Mouse (Mus musculus): ENCODE measurements at regions not wholly inside any gene's neighbourhood (a gene's known extent, or its start where the extent isn't known, plus 50 kb on each side); places are given as distances from the start of the nearest gene placed in this dataset.

- ATAC-seq (ENCODE audit: insufficient number of reproducible peaks, insufficient read depth, low FRiP score, low TSS enrichment), result no peak
- H3K27ac ChIP-seq, result no peak overlapping the region
- WGBS, result 92% methylated on average over 3 of the region's 3 CpGs
Observed at GRCm38 (mm10) chr10:117510529-117511482, 118.5 kb upstream of the Cpm start.

GRCm38 (mm10) chr10:117510224-117510486 lies 119.1 kb upstream of the Cpm start:
- ATAC-seq (ENCODE audit: insufficient number of reproducible peaks, insufficient read depth, low FRiP score, low TSS enrichment), result no peak
- WGBS, result 84% methylated on average over 2 of the region's 2 CpGs
- Histone ChIP-seq H3K4me2 (replicated peaks) (no peak overlapping the region), H3K4me1 (no peaks in the 10 kb centered on the region), H3K27me3 (no peaks in the 10 kb centered on the region), H3K4me3 (no peak overlapping the region), H3K36me3 (no peaks in the 10 kb centered on the region), H3K27ac (no peak overlapping the region), H3K9me3 (no peaks in the 10 kb centered on the region), H3K9ac (no peak overlapping the region)

More at GRCm38 (mm10) chr10:117510529-117511482, 118.5 kb upstream of the Cpm start:
- Histone ChIP-seq H3K4me3 (no peak overlapping the region), H3K36me3 (no peaks in the 10 kb centered on the region), H3K9ac (no peak overlapping the region), H3K27me3 (no peaks in the 10 kb centered on the region), H3K4me2 (replicated peaks) (no peak overlapping the region), H3K4me1 (no peaks in the 10 kb centered on the region), H3K9me3 (no peaks in the 10 kb centered on the region)

- no peaks in the 10 kb centered on the region for H3K27me3 ChIP-seq
- no peak overlapping the region for H3K9ac ChIP-seq
- no peaks in the 10 kb centered on the region for H3K36me3 ChIP-seq
- WGBS, result 72% methylated on average over 9 of the region's 9 CpGs
- H3K4me1 ChIP-seq, result no peaks in the 10 kb centered on the region
- no peak for ATAC-seq (ENCODE audit: insufficient number of reproducible peaks, insufficient read depth, low FRiP score, low TSS enrichment)
- no peaks in the 10 kb centered on the region for H3K9me3 ChIP-seq
- H3K4me2 ChIP-seq (replicated peaks), result no peak overlapping the region
- H3K27ac ChIP-seq, result no peak overlapping the region
- H3K4me3 ChIP-seq, result no peak overlapping the region
Observed at GRCm38 (mm10) chr10:117509431-117510223, 119.7 kb upstream of the Cpm start.

GRCm38 (mm10) chr10:117506252-117506992 lies 122.9 kb upstream of the Cpm start:
- no peak overlapping the region for H3K9ac ChIP-seq
- WGBS, result 87% methylated on average over 5 of the region's 5 CpGs
- H3K9me3 ChIP-seq, result no peaks in the 10 kb centered on the region
- no peaks in the 10 kb centered on the region for H3K4me1 ChIP-seq
- ATAC-seq (ENCODE audit: insufficient number of reproducible peaks, insufficient read depth, low FRiP score, low TSS enrichment), result no peak
- H3K4me3 ChIP-seq, result no peak overlapping the region
- no peak overlapping the region for H3K4me2 ChIP-seq (replicated peaks)
- H3K27me3 ChIP-seq, result no peaks in the 10 kb centered on the region
- H3K27ac ChIP-seq, result no peak overlapping the region
- H3K36me3 ChIP-seq, result no peaks in the 10 kb centered on the region

- no peaks in the 10 kb centered on the region for H3K4me1 ChIP-seq
- ATAC-seq (ENCODE audit: insufficient number of reproducible peaks, insufficient read depth, low FRiP score, low TSS enrichment), result no peak
- no peak overlapping the region for H3K4me3 ChIP-seq
- no peaks in the 10 kb centered on the region for H3K27me3 ChIP-seq
- no peak overlapping the region for H3K4me2 ChIP-seq (replicated peaks)
- H3K27ac ChIP-seq, result no peak overlapping the region
- no peak overlapping the region for H3K9ac ChIP-seq
- H3K36me3 ChIP-seq, result no peaks in the 10 kb centered on the region
- no peaks in the 10 kb centered on the region for H3K9me3 ChIP-seq
- WGBS, result 80% methylated on average over 4 of the region's 4 CpGs
Observed at GRCm38 (mm10) chr10:117505529-117505928, 123.8 kb upstream of the Cpm start.

GRCm38 (mm10) chr10:117505057-117505456 lies 124.2 kb upstream of the Cpm start:
- Histone ChIP-seq H3K27ac (no peak overlapping the region), H3K9ac (no peak overlapping the region), H3K27me3 (no peaks in the 10 kb centered on the region), H3K36me3 (no peaks in the 10 kb centered on the region), H3K4me1 (no peaks in the 10 kb centered on the region), H3K9me3 (no peaks in the 10 kb centered on the region), H3K4me2 (replicated peaks) (no peak overlapping the region), H3K4me3 (no peak overlapping the region)
- ATAC-seq (ENCODE audit: insufficient number of reproducible peaks, insufficient read depth, low FRiP score, low TSS enrichment), result no peak
- 81% methylated on average over 3 of the region's 3 CpGs for WGBS

GRCm38 (mm10) chr10:117504267-117504902 lies 124.6 kb upstream of the Cpsf6 start:
- Histone ChIP-seq H3K9me3 (no peaks in the 10 kb centered on the region), H3K27ac (no peak overlapping the region), H3K36me3 (no peaks in the 10 kb centered on the region), H3K4me1 (no peaks in the 10 kb centered on the region), H3K27me3 (no peaks in the 10 kb centered on the region), H3K9ac (no peak overlapping the region), H3K4me2 (replicated peaks) (no peak overlapping the region), H3K4me3 (no peak overlapping the region)
- no peak for ATAC-seq (ENCODE audit: insufficient number of reproducible peaks, insufficient read depth, low FRiP score, low TSS enrichment)
- WGBS, result 77% methylated on average over 5 of the region's 5 CpGs

GRCm38 (mm10) chr10:117503222-117504184 lies 123.7 kb upstream of the Cpsf6 start:
- Histone ChIP-seq H3K4me3 (no peak overlapping the region), H3K9me3 (no peaks in the 10 kb centered on the region), H3K27me3 (no peaks in the 10 kb centered on the region), H3K27ac (no peak overlapping the region), H3K9ac (no peak overlapping the region), H3K4me1 (no peaks in the 10 kb centered on the region), H3K4me2 (replicated peaks) (no peak overlapping the region), H3K36me3 (no peaks in the 10 kb centered on the region)
- no peak for ATAC-seq (ENCODE audit: insufficient number of reproducible peaks, insufficient read depth, low FRiP score, low TSS enrichment)
- WGBS, result 73% methylated on average over 22 of the region's 22 CpGs

GRCm38 (mm10) chr10:117502731-117503130 lies 122.9 kb upstream of the Cpsf6 start:
- Histone ChIP-seq H3K9ac (no peak overlapping the region), H3K9me3 (no peaks in the 10 kb centered on the region), H3K4me3 (no peak overlapping the region), H3K36me3 (no peaks in the 10 kb centered on the region), H3K27ac (no peak overlapping the region), H3K4me1 (no peaks in the 10 kb centered on the region), H3K27me3 (no peaks in the 10 kb centered on the region), H3K4me2 (replicated peaks) (no peak overlapping the region)
- 85% methylated on average over 9 of the region's 9 CpGs for WGBS
- no peak for ATAC-seq (ENCODE audit: insufficient number of reproducible peaks, insufficient read depth, low FRiP score, low TSS enrichment)

GRCm38 (mm10) chr10:117502135-117502534 lies 122.3 kb upstream of the Cpsf6 start:
- H3K27ac ChIP-seq, result no peak overlapping the region
- 85% methylated on average over 7 of the region's 7 CpGs for WGBS
- H3K9me3 ChIP-seq, result no peaks in the 10 kb centered on the region
- no peak overlapping the region for H3K4me3 ChIP-seq
- H3K4me2 ChIP-seq (replicated peaks), result no peak overlapping the region
- no peaks in the 10 kb centered on the region for H3K4me1 ChIP-seq
- no peaks in the 10 kb centered on the region for H3K27me3 ChIP-seq
- H3K9ac ChIP-seq, result no peak overlapping the region
- no peaks in the 10 kb centered on the region for H3K36me3 ChIP-seq
- no peak for ATAC-seq (ENCODE audit: insufficient number of reproducible peaks, insufficient read depth, low FRiP score, low TSS enrichment)

Measured in embryonic facial prominence, embryonic 12.5 days (tissue).